9 mouse cellular contexts compared by ENCODE assay signal in the genomic region with DNA sequence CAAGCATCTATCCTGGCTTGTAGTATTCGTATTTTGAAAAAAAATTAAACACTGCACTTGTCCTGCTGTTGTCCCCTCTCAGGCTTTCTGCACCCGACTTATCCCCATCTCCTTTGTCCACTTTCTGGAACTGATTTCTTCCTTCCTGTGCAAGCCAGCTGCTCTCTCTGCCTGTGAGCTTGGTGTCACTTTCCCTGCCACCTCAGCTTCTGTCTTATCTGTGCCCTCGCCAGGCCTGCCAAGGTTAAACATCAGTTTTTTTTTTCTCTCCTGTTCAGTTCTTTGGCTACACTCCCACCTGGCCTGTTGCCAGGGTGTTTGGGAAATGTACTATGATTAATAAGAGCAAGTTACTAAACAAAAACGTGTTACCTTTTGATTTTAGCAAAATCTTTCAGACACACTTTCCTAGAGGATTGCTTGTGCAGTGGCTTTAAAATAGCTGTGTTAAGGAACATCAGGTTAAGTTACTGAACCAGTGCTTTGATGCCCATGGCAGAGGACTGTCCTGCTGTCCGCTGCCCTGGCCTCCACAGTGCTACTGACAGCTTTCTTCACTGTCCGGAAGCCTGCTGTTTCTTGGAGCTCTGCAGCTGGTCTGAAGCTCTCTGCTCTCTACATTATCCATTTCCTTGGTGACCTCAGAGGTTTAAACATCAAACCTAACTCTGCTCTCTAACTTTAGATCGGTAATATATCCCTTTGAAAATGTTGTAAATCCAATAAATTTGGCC. TPM values are rescaled to one million over a fixed set of nuclear protein-coding genes. Genes with fewer than 3 reads are reported as not detected.
DNase-seq lines count a peak whose midpoint lies in the region; ATAC-seq lines count a peak whose summit lies in the region.
"Had no signal": no experiment of that assay in that cellular context is flagged by ENCODE, and none has a peak within 500 bp of the region (broad histone marks: within the 10 kb centered on the region; RNA-seq: fewer than 3 reads in every experiment).

No protein-coding gene starts in this region.

- H3K4me3 ChIP-seq in midbrain, embryonic 13.5 days (replicated peaks), result no peak overlapping the region
- H3K4me3 ChIP-seq in liver, embryonic 11.5 days (ENCODE audit: low read depth, low read length), result no peak overlapping the region

- no peaks in the 10 kb centered on the region for H3K9me3 ChIP-seq in midbrain, embryonic 13.5 days
- H3K9me3 ChIP-seq in liver, embryonic 11.5 days (ENCODE audit: control insufficient read depth, low read length), result no peaks in the 10 kb centered on the region

- 0 out of 2 replicates have a peak, but pooled peaks cover 6% of the 10 kb centered on the region for H3K27me3 ChIP-seq in midbrain, embryonic 13.5 days
- H3K27me3 ChIP-seq in liver, embryonic 11.5 days (replicated peaks; ENCODE audit: control insufficient read depth, insufficient read depth, low read length), result no peaks in the 10 kb centered on the region

- peaks cover 27% of the 10 kb centered on the region for H3K4me1 ChIP-seq in midbrain, embryonic 13.5 days (replicated peaks)
- no peaks in the 10 kb centered on the region for H3K4me1 ChIP-seq in liver, embryonic 11.5 days (replicated peaks; ENCODE audit: control insufficient read depth, insufficient read depth, low read length)

- peak; percentile 77 for DNase-seq in 416B (ENCODE audit: low read depth)
- peak; percentile 80 for DNase-seq in NIH3T3 (ENCODE audit: low read depth)
- DNase-seq in cerebellum, postnatal 36 days, result peak; percentile 62 to 65
- peak; percentile 91 for DNase-seq in heart, postnatal 4 days
- no peak for DNase-seq in liver, embryonic 11.5 days (ENCODE audit: low spot score)
- no peak for DNase-seq in layer of hippocampus, postnatal 36 days

- ATAC-seq in midbrain, embryonic 13.5 days, result no peak
- ATAC-seq in liver, embryonic 11.5 days (replicated peaks; ENCODE audit: low FRiP score), result no peak
- no peak for ATAC-seq in granulocyte monocyte progenitor cell, adult 5-6 weeks (replicated peaks; ENCODE audit: poor library complexity, severe bottlenecking)

- no peaks in the 10 kb centered on the region for H3K36me3 ChIP-seq in midbrain, embryonic 13.5 days
- no peaks in the 10 kb centered on the region for H3K36me3 ChIP-seq in liver, embryonic 11.5 days (ENCODE audit: control insufficient read depth, insufficient read depth, low read length)

- no peak overlapping the region for H3K4me2 ChIP-seq in midbrain, embryonic 13.5 days (replicated peaks)
- H3K4me2 ChIP-seq in liver, embryonic 11.5 days, result no peak overlapping the region

- no peak overlapping the region for H3K9ac ChIP-seq in midbrain, embryonic 13.5 days (replicated peaks)
- H3K9ac ChIP-seq in liver, embryonic 11.5 days (ENCODE audit: low read depth, low read length), result no peak overlapping the region

- WGBS in midbrain, embryonic 13.5 days, result 55% methylated on average over 7 of the region's 7 CpGs
- 60% methylated on average over 7 of the region's 7 CpGs for WGBS in liver, embryonic 11.5 days

- peak overlapping the region; percentile 53 for H3K27ac ChIP-seq in midbrain, embryonic 13.5 days
- H3K27ac ChIP-seq in liver, embryonic 11.5 days (ENCODE audit: low read depth, low read length), result no peak overlapping the region

RNA-seq across cellular contexts. Expression of a gene that starts 11.7 kb away (rescaled TPM):
- total RNA-seq in heart, postnatal 4 days (2021), result under 1 TPM in 1 of 2 experiments, not detected in 1; 0.14 TPM
- 157 and 181 TPM in 2 replicates for polyA plus RNA-seq in midbrain, embryonic 13.5 days (2015; fragmentation: Nextera tagmentation; extraction: Ambion mirVana)
- 1.7 and 1.8 TPM in 2 replicates for polyA plus RNA-seq in liver, embryonic 11.5 days (2014; fragmentation: Nextera tagmentation; extraction: Ambion mirVana)
- total RNA-seq in granulocyte monocyte progenitor cell, adult 5-6 weeks (2014; fragmentation: Nextera tagmentation), result not detected in 2 replicates
- total RNA-seq in granulocyte monocyte progenitor cell, adult 5-6 weeks (2017), result 0.10 TPM in 1 of 2 replicates, not detected in the other
- total RNA-seq in layer of hippocampus, postnatal 36 days (2021), result under 1 TPM; 0.62 to 0.88 TPM
- polyA plus RNA-seq: testis, adult 2 months had no signal

Comparison
In these comparisons a context has a peak if more than half of its experiments do, and no peak if none do; other contexts are left out.
1. DNase-seq: peak in 416B (single experiment), NIH3T3 (single experiment), cerebellum, postnatal 36 days (2 of 2) and heart, postnatal 4 days (single experiment); none in liver, embryonic 11.5 days (single experiment) and layer of hippocampus, postnatal 36 days (0 of 2).